Mouse (Mus musculus) G1E (cell line): Measurements from ENCODE around the gene Rgp1. TPM values are rescaled to one million over a fixed set of nuclear protein-coding genes. Genes with fewer than 3 reads are reported as not detected.
A peak's percentile ranks its signal among the peaks of the same experiment; 100 is the strongest.

Experiments
- ATAC-seq: 2 replicates; pipeline ENCODE4 v1.8.0; 2016; ENCODE audit warnings: mild to moderate bottlenecking; ENCODE audit not compliant: insufficient number of reproducible peaks, poor library complexity, low FRiP score, severe bottlenecking; ENCODE audit errors: extremely low read depth
- DNase-seq: peaks from one replicate; pipeline ENCODE4 v3.0.0; 2012; ENCODE audit warnings: low spot score
- H3K27me3 ChIP-seq: 2 replicates; pipeline ENCODE4 v1.6.1; 2012; ENCODE audit warnings: mild to moderate bottlenecking, low read length, inconsistent platforms; ENCODE audit not compliant: insufficient read depth
- H3K36me3 ChIP-seq: replicated peaks from 2 replicates; pipeline ENCODE3; 2012; ENCODE audit warnings: mild to moderate bottlenecking, inconsistent platforms
- H3K4me1 ChIP-seq: 2 replicates; pipeline ENCODE4 v1.6.1; 2012; ENCODE audit warnings: low read depth, low read length, inconsistent platforms, mixed read lengths; ENCODE audit not compliant: insufficient read depth
- H3K4me3 ChIP-seq: 2 replicates; pipeline ENCODE4 v1.5.1; 2012; ENCODE audit warnings: low read depth, mild to moderate bottlenecking, inconsistent platforms, low read length, moderate library complexity, mixed read lengths
- H3K9me3 ChIP-seq: replicated peaks from 2 replicates; pipeline ENCODE4 v1.6.1; 2012; ENCODE audit warnings: inconsistent platforms
- CTCF ChIP-seq: IDR thresholded peaks from 2 replicates; pipeline ENCODE4 v1.5.1; 2012; ENCODE audit warnings: low read depth, low read length, inconsistent platforms, mixed read lengths
- GATA1 ChIP-seq: IDR thresholded peaks from 2 replicates; pipeline ENCODE4 v1.6.1; 2012; ENCODE audit warnings: borderline replicate concordance, low read length, inconsistent platforms, mixed read lengths
- GATA2 ChIP-seq: IDR thresholded peaks from 2 replicates; pipeline ENCODE4 v1.6.1; 2012; ENCODE audit warnings: low read depth, low read length, inconsistent platforms, borderline replicate concordance
- POLR2AphosphoS5 ChIP-seq: IDR thresholded peaks from 2 replicates; pipeline ENCODE4 v1.6.1; 2012; ENCODE audit warnings: low read depth, low read length, inconsistent platforms; ENCODE audit not compliant: insufficient replicate concordance
- TAL1 ChIP-seq: conservative IDR thresholded peaks from 2 replicates; pipeline ENCODE4 v1.6.1; 2012; ENCODE audit warnings: low read depth, low read length, inconsistent platforms, mixed read lengths
- polyA plus RNA-seq: library from polyadenylated mRNA; stranded (reverse); fragments of >175 nt; gene quantifications from 2 replicates; pipeline ENCODE4 v1.2.3, GENCODE M21; 2012
- total RNA-seq, 2 experiments: library from RNA; stranded (forward) in 1 of 2; stranded (reverse) in 1 of 2; fragments of 200-1000 nt in 1 of 2; fragments of >200 nt in 1 of 2; fragmentation: Nextera tagmentation in 1 of 2; gene quantifications; 2 replicates each; pipeline ENCODE4 v1.2.3; 2014 to 2017

Gene Rgp1
- total and polyA plus RNA-seq, 3 experiments: 23.2 to 105 (median 48.5) TPM

GRCm38 (mm10) chr4:43561436-43561996 lies 17.0 kb upstream of the Rgp1 start:
- TF ChIP-seq GATA2 (no peak), GATA1 (no peak), POLR2AphosphoS5 (no peak), TAL1 (no peak), CTCF (no peak)
- ATAC-seq: no peak
- no peaks in the 10 kb centered on the region for H3K27me3 ChIP-seq
- peaks cover 68% of the 10 kb centered on the region for H3K36me3 ChIP-seq
- no peaks in the 10 kb centered on the region for H3K9me3 ChIP-seq
- H3K4me1 ChIP-seq: peaks cover 67% of the 10 kb centered on the region
- DNase-seq: peak; percentile 43
- H3K4me3 ChIP-seq: peak overlapping the region; percentile 82

- H3K4me1 ChIP-seq: peaks cover 63% of the 10 kb centered on the region
- peaks cover 68% of the 10 kb centered on the region for H3K36me3 ChIP-seq
- TF ChIP-seq GATA2 (no peak), GATA1 (no peak), CTCF (no peak), POLR2AphosphoS5 (no peak), TAL1 (no peak)
- DNase-seq (peak; percentile 88), ATAC-seq (peak; percentile 79)
- H3K4me3 ChIP-seq: peak within 1 kb of the TSS; percentile 82
- H3K9me3 ChIP-seq: no peaks in the 10 kb centered on the region
- no peaks in the 10 kb centered on the region for H3K27me3 ChIP-seq
These were observed 16.3 kb upstream of the Rgp1 start, which contains the start of the genes Creb3 and Tln1 for GRCm38 (mm10) chr4:43561997-43562768. Creb3 (plus strand) TSS chr4:43562332. Tln1 (minus strand) TSS chr4:43562691.

- Histone ChIP-seq H3K36me3 (peaks cover 68% of the 10 kb centered on the region), H3K4me1 (peaks cover 55% of the 10 kb centered on the region)
These were observed 15.5 kb upstream of the Rgp1 start for GRCm38 (mm10) chr4:43562769-43563600.

GRCm38 (mm10) chr4:43563601-43563875 lies 15.0 kb upstream of the Rgp1 start:
- no peak for ATAC-seq
- Histone ChIP-seq H3K4me1 (peaks cover 49% of the 10 kb centered on the region), H3K9me3 (no peaks in the 10 kb centered on the region), H3K27me3 (no peaks in the 10 kb centered on the region), H3K4me3 (peak overlapping the region; percentile 82; the same call in 1 of the 2 replicates), H3K36me3 (peaks cover 68% of the 10 kb centered on the region)
- DNase-seq: no peak
- no peak for TF ChIP-seq CTCF
- no peak for TF ChIP-seq GATA2
- TF ChIP-seq GATA1: no peak
- no peak for TF ChIP-seq TAL1
- no peak for TF ChIP-seq POLR2AphosphoS5

More at GRCm38 (mm10) chr4:43562769-43563600, 15.5 kb upstream of the Rgp1 start:
- no peak for TF ChIP-seq POLR2AphosphoS5
- no peak for TF ChIP-seq GATA2
- no peak for TF ChIP-seq TAL1
- no peak for TF ChIP-seq GATA1
- TF ChIP-seq CTCF: no peak
- H3K27me3 ChIP-seq: no peaks in the 10 kb centered on the region
- no peak for DNase-seq
- no peak for ATAC-seq
- no peaks in the 10 kb centered on the region for H3K9me3 ChIP-seq
- H3K4me3 ChIP-seq: peak overlapping the region; percentile 82

- no peaks in the 10 kb centered on the region for H3K9me3 ChIP-seq
- H3K27me3 ChIP-seq: no peaks in the 10 kb centered on the region
- H3K4me3 ChIP-seq: no peak overlapping the region
- peaks cover 69% of the 10 kb centered on the region for H3K36me3 ChIP-seq
- TF ChIP-seq GATA1: no peak
- DNase-seq (no peak), ATAC-seq (no peak)
- peaks cover 43% of the 10 kb centered on the region for H3K4me1 ChIP-seq
These were observed 14.3 kb upstream of the Rgp1 start for GRCm38 (mm10) chr4:43564231-43564630.

GRCm38 (mm10) chr4:43567140-43567539 lies 11.4 kb upstream of the Rgp1 start:
- no peak for ATAC-seq
- Histone ChIP-seq H3K27me3 (no peaks in the 10 kb centered on the region), H3K36me3 (peaks cover 88% of the 10 kb centered on the region), H3K4me3 (no peak overlapping the region), H3K9me3 (no peaks in the 10 kb centered on the region), H3K4me1 (peaks cover 37% of the 10 kb centered on the region)
- DNase-seq: no peak
- TF ChIP-seq GATA1 (no peak), TAL1 (no peak), GATA2 (no peak), CTCF (no peak), POLR2AphosphoS5 (no peak)
